Mouse (Mus musculus) megakaryocyte progenitor cell, adult 5-6 weeks (primary cell): ENCODE measurements at regions not wholly inside any gene's neighbourhood (a gene's known extent, or its start where the extent isn't known, plus 50 kb on each side); places are given as distances from the start of the nearest gene placed in this dataset.

Experiments
- ATAC-seq: replicated peaks from 2 replicates; pipeline ENCODE4 v1.8.0; 2016; ENCODE audit warnings: mild to moderate bottlenecking, moderate TSS enrichment, inconsistent platforms; ENCODE audit not compliant: poor library complexity

DNA sequence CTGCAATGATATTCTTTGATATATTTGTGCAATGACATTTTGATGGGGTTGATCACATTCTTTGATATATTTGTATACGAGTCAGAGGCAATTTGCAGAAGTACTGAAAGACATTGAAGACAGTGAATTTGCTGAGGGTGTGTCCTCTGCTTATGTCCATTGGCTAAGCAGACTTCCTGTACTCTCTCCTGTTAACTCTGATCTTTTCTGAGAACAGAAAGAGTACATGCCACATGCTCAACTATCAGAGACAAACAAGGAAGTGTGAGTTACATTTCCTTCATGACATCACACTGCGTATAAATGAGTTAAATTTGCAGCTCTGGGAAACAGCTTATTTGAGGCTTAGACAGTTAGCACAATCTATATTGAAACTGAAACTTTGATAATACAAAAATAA, 104.5 kb upstream of the Egr2 start:
- peak; percentile 88 for ATAC-seq

- ATAC-seq: peak; percentile 88
These were observed 96.1 kb upstream of the Egr2 start for GRCm38 (mm10) chr10:67439042-67439635.

DNA sequence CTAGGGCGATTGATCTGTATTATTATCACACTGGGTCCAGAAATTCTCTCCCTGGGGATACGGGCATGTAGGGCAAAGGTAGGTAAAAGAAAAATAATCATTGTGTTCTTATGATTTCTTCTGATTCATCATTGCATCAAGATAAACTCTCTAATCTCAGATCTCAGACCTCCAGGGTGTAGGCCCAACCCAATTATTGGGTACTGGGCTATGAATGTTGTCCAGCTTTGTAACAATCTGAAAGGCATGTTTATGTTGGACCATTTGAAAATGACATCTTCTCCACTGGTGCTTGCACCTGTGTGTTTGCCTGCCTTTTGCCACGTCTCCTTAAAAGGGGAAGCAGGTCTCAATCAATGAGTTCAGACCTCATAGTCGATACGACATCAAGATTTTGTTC, 95.4 kb upstream of the Egr2 start:
- no peak for ATAC-seq

DNA sequence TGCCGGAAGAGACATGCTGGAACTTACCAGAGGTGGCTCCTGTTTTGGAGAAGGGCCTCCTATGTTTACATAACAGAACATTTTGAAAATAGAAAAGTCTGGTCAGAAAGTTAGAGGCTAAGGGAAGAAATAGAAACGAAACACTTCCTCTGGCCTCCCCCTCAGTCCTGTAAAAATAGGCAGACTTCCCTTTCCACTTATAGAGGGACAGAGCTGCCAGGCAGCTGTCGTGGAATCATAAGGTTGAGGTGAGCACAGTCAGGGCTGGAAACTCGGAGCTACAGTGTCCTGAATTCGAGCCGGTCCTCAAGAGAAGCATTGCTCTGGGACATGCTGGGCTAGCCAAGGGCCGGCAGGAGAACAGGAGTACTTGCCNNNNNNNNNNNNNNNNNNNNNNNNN, 94.0 kb upstream of the Egr2 start:
- peak; percentile 35; the same call in 1 of the 2 replicates for ATAC-seq

DNA sequence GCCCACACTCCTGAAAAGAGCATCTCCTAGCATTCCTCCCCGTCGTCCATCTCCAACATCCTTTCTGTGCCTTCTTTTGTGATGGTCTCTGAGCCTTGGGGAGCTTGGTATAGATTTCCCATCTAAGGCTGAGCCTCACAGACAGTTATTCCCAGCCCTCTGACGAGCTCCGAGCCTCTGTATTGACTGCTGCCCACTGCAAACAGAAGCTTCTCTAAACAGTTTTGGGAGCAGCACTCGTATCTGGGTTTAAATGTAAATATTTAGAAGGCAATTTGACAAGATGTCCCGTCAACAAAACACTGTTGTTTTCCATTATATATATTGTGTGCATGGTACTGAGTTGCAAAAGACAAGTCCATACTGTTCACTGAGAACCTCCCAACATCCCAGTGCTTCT, 86.4 kb upstream of the Egr2 start:
- ATAC-seq: no peak

DNA sequence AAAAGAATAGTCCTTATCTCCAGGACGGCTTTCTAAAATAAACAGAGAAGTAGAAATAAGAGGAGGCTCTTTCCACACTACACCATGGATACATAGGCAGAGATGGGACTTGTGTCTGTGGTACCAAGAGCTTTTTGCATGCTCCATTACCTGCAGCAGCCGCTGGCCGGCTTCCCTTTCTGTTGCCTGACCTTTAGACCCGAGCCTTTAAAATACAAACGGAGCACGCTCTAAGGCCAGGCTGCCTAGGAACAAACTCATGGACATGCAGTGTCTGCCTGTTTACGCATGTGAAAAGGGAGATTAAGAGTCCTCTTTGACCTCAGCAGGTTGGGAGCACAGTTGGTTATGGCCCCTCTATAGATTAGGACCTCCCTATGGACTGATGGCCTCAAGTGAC, 81.1 kb upstream of the Egr2 start:
- no peak for ATAC-seq

GRCm38 (mm10) chr10:67458447-67459272, 76.6 kb upstream of the Egr2 start:
- ATAC-seq: no peak

- no peak for ATAC-seq
These were observed 74.0 kb upstream of the Egr2 start for GRCm38 (mm10) chr10:67461321-67461720.

DNA sequence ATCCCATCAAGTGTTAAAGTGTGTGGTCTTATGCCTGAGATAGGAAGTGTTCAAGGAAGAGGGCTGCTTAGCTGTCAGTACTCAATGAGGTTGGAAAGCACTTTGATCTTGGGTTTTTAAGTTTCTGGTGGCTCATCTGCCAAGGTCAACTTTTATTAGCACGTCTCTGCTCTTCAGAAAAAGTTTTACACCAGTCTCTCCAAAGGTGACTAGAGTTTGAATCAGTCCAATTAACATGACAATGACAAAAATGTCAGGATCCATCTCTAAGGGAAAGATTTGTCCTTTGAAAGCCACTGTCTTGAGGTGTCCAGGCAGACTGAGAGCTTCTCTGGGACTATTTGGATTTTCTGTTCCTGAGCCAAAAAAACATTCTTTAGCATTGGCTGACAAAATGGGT, 73.4 kb upstream of the Egr2 start:
- ATAC-seq: no peak

DNA sequence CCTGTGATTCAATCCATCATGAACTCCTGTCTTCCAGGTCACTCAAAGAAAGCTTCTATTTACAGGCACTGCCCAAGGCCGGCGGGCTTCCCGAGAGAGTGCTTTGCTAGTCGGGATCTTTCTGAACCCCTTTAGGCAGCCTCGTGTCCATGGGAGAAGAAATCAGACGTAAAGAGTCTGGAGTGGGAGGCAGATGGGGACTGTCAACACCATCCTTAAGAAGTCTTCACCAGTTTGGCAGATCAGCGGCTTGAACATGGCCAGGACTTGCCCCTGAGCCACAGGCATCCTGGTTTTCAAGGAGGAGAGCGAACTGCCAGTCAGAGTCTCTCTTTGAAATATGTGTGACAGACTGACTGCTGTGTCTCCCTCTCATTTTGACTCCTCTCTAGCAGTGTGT, 66.6 kb upstream of the Egr2 start:
- ATAC-seq: no peak

DNA sequence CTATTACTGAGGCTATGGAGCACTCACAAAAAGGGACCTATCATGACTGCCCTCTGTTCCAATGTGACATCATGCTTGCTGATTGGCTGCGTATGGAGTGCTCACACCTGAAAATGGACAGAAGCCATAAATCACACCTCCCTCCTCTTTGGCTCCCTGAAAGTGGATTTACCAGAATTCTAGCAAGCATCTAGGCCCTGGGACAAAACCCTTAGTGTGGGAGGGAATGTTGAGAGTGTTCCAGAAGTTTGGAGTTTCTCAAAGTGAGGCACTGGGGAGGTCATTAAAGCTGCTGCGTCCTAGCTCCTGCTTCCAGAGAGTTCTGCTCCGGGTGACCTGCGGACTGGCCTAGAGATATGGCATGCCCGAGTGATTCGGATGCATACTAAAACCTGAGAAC, 62.3 kb upstream of the Egr2 start:
- no peak for ATAC-seq

- no peak for ATAC-seq
These were observed 60.9 kb upstream of the Egr2 start for GRCm38 (mm10) chr10:67474336-67474735.

DNA sequence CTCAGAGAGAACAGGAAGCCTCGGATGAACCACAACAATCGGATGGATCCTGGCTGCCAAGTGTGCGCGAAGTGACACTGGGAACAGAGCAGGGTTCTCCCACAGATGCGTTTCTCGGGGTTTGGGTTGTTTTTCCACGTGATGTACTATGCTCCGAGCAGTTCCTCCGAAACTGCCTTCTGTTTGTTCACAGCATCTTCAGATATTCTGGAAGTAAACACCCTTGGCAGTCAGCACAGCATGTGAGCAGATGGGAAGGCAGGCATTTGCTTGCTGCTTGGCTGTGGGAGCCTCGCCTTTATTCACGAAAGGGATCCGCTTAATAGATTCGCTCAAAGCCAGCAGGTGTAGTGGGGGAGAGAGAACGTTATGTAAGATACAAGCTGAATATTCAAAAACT, 53.0 kb upstream of the Egr2 start:
- no peak for ATAC-seq

- no peak for ATAC-seq
These were observed 51.9 kb upstream of the Egr2 start for GRCm38 (mm10) chr10:67483371-67483770.

- ATAC-seq: 0 out of 2 replicates have a peak, but pooled peaks have one; percentile 26
These were observed 51.1 kb upstream of the Egr2 start for GRCm38 (mm10) chr10:67484091-67484745.
